Mouse (Mus musculus) spleen, adult 18-20 months (tissue): ENCODE results near the gene Prkce.
A peak's percentile ranks its signal among the peaks of the same experiment; 100 is the strongest.

ENCODE experiments used
- DNase-seq, 2 experiments: peaks; one replicate each; pipeline ENCODE4 v3.0.0; 2022; ENCODE audit warnings: mixed read lengths in 2 of 2

Gene Prkce

DNA sequence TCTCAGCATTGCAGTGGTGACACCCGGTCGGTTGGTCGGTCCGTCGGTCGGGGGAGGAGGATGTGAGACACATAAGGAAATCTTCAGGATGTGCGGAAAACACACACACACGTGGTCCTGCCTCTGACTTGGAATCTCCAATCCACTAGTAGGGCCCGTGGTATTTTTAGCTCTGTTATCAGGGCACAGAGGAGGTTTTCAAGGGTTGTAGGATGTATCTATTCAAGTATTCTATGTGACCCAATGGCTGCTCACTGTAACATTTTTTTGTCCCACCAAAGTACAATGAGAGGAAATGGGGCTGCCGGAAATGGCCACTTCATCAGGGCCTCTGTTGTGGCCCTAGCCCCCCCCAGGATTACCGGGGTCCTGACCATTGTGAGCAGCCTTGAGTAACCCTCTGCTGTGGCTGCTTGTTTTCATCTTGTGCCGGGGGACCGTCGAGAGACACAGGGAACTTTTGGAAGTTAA, 135.3 kb downstream of the Prkce start:
- DNase-seq: no peak

GRCm38 (mm10) chr17:86303401-86304243, 136.0 kb downstream of the Prkce start:
- DNase-seq: no peak

GRCm38 (mm10) chr17:86304923-86305630, 137.5 kb downstream of the Prkce start:
- DNase-seq: no peak

DNA sequence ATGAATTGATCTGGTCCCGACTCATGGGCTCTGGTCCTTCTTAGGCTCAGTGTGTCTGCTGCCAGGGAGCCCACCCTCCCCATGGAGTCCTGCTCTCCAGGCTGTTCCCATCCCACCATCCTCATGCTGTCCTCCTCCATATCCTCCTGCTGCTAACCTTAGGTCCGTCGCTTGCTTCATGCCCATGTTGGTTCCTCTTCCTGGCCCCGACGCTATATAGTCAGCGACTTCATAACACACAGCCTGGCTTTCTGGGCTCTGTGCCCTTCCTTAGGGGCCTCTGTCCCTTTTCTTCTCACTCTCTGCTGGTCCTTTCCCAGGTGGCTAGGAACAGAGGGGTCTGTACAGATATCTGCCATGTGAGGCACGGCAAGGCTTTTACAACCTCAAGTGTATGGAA, 138.6 kb downstream of the Prkce start:
- DNase-seq: no peak

- no peak for DNase-seq
These were observed 146.0 kb downstream of the Prkce start for GRCm38 (mm10) chr17:86313413-86314139.

GRCm38 (mm10) chr17:86315874-86316273, 148.3 kb downstream of the Prkce start:
- DNase-seq: no peak

DNA sequence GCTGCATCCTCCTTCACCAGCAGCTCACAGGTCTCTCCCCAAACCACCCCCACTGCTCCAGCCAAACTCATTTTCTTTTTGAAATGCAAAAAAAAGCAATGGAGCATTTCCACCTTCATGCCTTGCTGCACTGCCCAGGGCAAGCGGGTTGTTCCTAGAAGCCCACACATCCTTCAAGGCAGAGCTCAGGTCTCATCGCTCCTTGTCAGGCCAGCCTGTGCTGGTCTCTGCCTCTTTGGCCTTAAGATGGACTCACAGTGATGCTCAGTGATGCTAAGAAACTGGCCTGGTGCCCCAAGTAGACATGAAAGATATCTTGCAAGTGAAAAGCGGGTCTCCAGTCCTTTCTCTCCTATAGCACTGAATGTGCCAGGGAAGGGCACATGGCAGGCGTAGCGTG, 149.2 kb downstream of the Prkce start:
- no peak for DNase-seq

DNA sequence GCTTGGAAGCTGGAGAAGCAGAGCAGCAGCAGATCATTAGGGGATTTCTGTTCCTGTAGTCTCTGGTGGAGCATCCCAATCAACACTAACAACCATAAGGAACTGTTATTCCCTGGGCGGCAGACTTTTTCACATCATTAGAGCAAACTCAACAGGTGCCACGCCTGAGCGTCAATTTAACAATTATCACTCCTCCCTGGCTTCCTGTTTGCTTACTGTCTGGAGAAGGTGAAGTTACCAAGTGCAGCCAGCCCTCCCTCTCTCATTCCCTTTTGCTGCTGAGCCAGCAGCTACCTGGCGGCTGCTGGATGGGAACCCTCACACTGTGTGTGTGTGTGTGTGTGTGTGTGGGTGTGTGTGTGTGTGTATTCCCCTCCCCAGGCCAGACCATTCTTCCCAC, 149.6 kb downstream of the Prkce start:
- DNase-seq: no peak

DNA sequence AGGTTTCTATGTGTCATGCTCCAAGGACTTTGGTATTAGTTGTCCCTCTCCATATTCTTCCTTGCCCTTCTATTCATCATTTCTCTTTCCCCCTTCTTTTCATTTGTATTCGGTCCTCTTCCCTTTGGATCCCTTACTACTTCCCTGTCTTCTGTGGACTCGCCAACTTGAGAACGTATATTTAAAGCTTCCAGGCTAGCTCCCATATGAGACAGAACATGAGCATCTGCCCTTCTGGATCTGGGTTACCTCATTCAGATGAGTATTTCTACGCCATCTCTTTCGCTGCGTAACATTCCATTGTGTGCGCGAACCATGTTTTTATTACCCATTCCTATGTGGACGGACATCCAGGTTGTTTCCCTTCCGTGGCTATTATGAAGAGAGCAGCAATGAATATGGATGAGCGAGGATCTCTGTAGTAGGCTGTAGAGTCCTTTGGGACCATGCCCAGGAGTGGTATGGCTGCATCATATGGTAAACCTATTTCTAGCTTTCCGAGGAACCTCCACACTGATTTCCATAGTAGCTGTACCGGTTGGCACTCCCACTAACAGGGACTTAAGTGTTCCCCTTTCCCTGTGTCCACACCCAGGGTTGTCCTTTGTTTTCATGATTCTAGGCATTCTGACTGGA, 152.5 kb downstream of the Prkce start:
- no peak for DNase-seq

DNA sequence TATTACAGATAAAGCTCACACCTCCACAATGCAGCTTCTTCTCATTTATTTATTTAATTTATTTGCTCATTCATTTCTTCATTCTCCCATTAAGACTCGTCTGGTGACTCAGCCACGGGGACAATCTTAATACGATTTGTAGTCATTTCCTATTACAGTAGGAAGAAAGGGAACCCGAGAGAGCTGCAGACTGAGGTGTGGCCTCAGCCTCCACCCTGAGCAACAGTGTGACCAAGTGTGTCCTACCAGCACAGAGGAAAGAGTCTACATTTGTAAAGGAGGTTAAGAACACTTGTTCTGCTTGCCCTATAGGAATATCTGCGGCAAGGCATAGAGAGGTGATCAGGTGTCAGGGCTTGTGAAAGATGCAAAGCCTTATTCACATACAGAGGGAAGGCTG, 155.3 kb downstream of the Prkce start:
- DNase-seq: no peak

DNA sequence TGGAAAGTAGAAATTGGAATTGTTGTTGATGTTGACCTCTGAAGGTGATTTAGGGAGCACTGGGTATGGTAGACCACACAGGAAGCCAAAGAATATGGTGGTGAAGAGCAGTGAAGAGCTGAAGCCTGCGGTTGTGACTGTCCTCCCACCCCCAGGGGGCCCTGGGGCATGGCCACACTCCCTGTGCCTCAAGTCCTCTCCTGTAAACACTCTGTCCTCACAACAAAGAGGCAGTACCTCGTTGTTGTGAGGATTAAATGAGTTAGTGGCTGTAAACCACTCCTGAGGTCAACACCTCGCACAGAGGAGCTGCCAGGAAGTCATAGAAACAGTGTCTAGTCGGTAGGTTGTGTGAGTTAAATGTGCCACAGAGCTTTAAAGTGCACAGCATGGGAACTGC, 155.7 kb downstream of the Prkce start:
- DNase-seq: peak in 1 of 2 experiments; percentile 42

- no peak for DNase-seq
These were observed 156.5 kb downstream of the Prkce start for GRCm38 (mm10) chr17:86323909-86324686.

GRCm38 (mm10) chr17:86324756-86325155, 157.2 kb downstream of the Prkce start:
- no peak for DNase-seq

- no peak for DNase-seq
These were observed 157.7 kb downstream of the Prkce start for GRCm38 (mm10) chr17:86325317-86325716.

GRCm38 (mm10) chr17:86327958-86328357, 160.4 kb downstream of the Prkce start:
- no peak for DNase-seq

GRCm38 (mm10) chr17:86329273-86330075, 161.9 kb downstream of the Prkce start:
- no peak for DNase-seq

GRCm38 (mm10) chr17:86330076-86330955, 162.7 kb downstream of the Prkce start:
- DNase-seq: no peak

DNA sequence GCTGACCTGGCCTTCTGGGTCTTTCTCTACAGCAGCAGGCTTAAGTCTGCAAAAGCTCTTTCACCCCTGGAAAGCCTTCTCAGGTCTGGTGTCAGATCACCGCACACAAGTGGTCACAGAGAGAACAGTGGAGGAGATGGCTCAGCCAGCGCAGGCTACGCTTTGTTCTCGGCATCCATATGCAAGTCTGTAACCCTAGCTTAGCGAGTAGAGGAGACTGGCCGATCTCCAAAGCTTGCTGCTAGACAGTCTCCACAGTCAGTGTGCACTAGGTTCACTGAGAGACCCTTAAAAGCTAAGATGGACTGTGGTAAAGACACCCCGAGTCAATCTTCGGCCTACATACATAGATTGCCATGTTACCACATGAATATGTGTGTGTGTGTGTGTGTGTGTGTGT, 164.2 kb downstream of the Prkce start:
- no peak for DNase-seq

DNA sequence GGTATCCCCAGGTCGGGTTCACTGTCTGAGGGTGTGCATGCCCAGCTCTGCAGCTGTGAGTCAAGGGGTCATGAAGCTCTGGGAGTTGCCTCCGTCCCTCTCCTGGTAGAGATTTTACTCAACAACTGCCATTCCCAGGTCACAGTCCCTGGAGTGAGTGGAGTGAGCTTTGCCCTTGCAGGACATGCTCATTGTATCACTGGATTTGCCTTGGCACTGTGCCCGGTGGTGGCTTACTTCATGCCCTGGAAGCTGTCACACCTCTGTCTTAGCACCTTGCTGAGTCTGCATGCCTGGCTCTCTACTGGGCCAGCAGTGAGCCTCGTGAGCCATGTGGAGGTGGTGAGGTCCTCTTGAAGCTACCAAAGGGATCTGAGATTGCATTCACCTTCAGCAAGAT, 167.4 kb downstream of the Prkce start:
- DNase-seq: no peak

DNA sequence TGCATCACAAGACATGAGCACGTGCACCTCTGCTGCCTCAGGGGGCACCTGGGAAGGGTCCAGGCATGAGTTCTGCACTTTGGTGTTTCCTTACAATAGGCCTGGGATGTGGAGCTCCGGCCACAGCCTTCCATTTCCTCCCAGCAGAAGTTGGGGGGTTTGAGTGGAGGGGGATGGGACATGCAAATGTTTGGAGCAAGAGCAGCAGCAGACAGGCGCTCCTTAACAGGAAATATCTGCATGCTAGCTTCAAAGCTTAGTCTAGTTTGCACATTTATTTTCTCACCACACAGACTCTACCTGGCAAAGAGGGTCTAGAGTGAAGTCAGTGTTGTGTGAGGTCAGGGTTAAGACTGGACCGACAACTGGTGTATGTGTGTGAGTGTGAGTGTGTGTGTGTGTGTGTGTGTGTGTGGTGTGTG, 169.1 kb downstream of the Prkce start:
- DNase-seq: peak; percentile 60 to 61
